Comparison of ENCODE assay signal across 21 mouse cellular contexts in the genomic region with DNA sequence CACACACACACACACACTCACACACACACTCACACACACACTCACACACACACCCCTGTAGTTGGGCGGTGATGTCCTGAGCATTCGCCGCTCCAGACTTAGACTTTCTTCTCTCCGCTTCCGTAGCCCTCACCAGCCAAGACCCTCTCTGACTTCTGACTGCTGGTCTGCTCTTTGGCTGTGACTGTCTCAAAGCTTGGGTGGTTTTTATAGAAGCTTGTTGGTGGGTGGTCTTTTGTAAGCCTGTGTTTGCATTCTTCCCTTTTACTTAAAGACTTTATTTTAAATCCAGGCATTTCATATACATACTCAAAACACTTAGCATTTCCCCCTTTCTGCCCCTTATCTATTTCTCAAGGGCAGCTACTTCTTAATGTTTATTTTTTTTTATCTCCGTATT. TPM values are rescaled to one million over a fixed set of nuclear protein-coding genes. Genes with fewer than 3 reads are reported as not detected.
"Had no signal": no experiment of that assay in that cellular context is flagged by ENCODE, and none has a peak within 500 bp of the region (broad histone marks: within the 10 kb centered on the region; RNA-seq: fewer than 3 reads in every experiment).

No protein-coding gene starts in this region.

- H3K9me3 ChIP-seq: liver, embryonic 13.5 days; midbrain, embryonic 12.5 days had no signal

- H3K9ac ChIP-seq: liver, embryonic 13.5 days; midbrain, embryonic 12.5 days had no signal

- DNase-seq: kidney, adult 9 months; kidney, postnatal 14 days; layer of hippocampus, postnatal 36 days; liver, embryonic 13.5 days; lung, adult 2 months; lung, postnatal 36 days; right cerebral cortex, adult 18-20 months; right cerebral cortex, postnatal 14 days; right cerebral cortex, postnatal 4 days; thymus, adult 2 months; thymus, postnatal 14 days; thymus, postnatal 4 days had no signal

- H3K27ac ChIP-seq: midbrain, embryonic 12.5 days; stomach, postnatal 0 days had no signal

- H3K36me3 ChIP-seq: liver, embryonic 13.5 days; midbrain, embryonic 12.5 days had no signal

- H3K4me2 ChIP-seq: liver, embryonic 13.5 days; midbrain, embryonic 12.5 days had no signal

- H3K27me3 ChIP-seq: liver, embryonic 13.5 days; midbrain, embryonic 12.5 days had no signal

- ATAC-seq: hindbrain, postnatal 0 days; inflammation-experienced regulatory T-cells, adult 6 months; intestine, embryonic 16.5 days; midbrain, embryonic 16.5 days had no signal

- H3K4me3 ChIP-seq: left cerebral cortex, adult 2 months; liver, embryonic 13.5 days; midbrain, embryonic 12.5 days; myocyte had no signal

RNA-seq across cellular contexts. Expression of gene Serp2, which starts 57.2 kb away (rescaled TPM):
- polyA plus RNA-seq: liver, adult 2 months had no signal
